Mouse (Mus musculus) testis, adult 2 months (tissue): ENCODE measurements at regions not wholly inside any gene's neighbourhood (a gene's known extent, or its start where the extent isn't known, plus 50 kb on each side); places are given as distances from the start of the nearest gene placed in this dataset.

Experiments used
- CTCF ChIP-seq: fragments of 200-500 bp; IDR thresholded peaks from 2 replicates; pipeline ENCODE4 v1.5.1; 2012; ENCODE audit warnings: low read depth, mild to moderate bottlenecking, inconsistent platforms, low read length, moderate library complexity; ENCODE audit not compliant: control insufficient read depth, insufficient read depth, insufficient replicate concordance
- POLR2A ChIP-seq: fragments of 200-500 bp; IDR thresholded peaks from 2 replicates; pipeline ENCODE4 v1.6.1; 2012; ENCODE audit warnings: low read depth, mild to moderate bottlenecking, inconsistent platforms, low read length, moderate library complexity; ENCODE audit not compliant: control insufficient read depth

DNA sequence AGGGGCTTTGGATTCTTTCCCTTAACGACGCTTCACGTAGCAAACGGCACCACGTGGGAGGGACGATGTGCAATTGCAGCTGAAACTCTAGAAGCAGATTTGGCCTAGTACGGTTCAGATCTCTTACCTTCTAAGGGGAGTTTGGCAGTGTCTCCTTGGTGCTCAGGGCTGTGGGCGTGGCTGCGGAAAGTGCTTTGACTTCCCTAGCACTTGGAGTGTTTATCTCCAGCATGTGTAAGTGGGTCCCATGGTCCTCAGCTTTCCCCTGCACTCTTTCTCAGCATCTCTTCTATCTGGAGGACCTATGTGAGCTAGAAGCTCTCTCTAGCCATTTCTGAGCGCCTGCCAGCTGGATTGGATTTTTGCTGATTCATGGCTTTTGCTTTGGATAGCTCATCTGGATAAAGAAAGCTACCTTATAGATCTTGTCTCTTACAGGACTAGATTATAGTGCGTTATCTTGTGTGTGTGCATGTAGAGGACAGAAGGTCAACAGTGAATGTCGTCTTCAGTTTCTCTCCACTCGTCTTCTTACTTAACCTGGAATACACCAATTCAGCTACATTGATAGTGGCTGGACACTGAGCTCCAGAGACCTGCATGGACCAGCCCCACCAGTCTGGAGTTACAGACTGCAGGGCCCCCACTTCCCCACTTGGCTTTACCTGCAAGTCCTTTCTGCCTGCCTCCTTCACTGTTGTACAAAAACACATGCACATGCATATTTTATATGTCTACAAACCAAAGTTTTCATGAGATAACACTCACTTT, 92.8 kb upstream of the Serbp1 start:
- TF ChIP-seq POLR2A (no peak), CTCF (no peak)
